Mouse (Mus musculus) bone marrow macrophage, adult 2 months (primary cell): ENCODE results near the gene Ttc29. TPM values are rescaled to one million over a fixed set of nuclear protein-coding genes. Genes with fewer than 3 reads are reported as not detected.

Source experiments
- H3K27ac ChIP-seq: 2 replicates; pipeline ENCODE4 v1.5.1; 2012; ENCODE audit warnings: low read depth, low read length; ENCODE audit not compliant: insufficient read depth
- H3K4me1 ChIP-seq: 2 replicates; pipeline ENCODE4 v1.6.1; 2012; ENCODE audit warnings: low read length; ENCODE audit not compliant: control insufficient read depth, insufficient read depth
- H3K4me3 ChIP-seq: 2 replicates; pipeline ENCODE4 v1.5.1; 2012; ENCODE audit warnings: mild to moderate bottlenecking, low read length, moderate library complexity; ENCODE audit not compliant: insufficient read depth
- CTCF ChIP-seq: IDR thresholded peaks from 2 replicates; pipeline ENCODE4 v1.5.1; 2012; ENCODE audit warnings: low read depth, mild to moderate bottlenecking, low read length, moderate library complexity
- POLR2A ChIP-seq: IDR thresholded peaks from 2 replicates; pipeline ENCODE4 v1.6.1; 2012; ENCODE audit warnings: mild to moderate bottlenecking, low read depth, low read length, borderline replicate concordance
- polyA plus RNA-seq: library from polyadenylated mRNA; stranded (reverse); fragments of >200 nt; gene quantifications from 2 replicates; pipeline ENCODE4 v1.2.4, GENCODE M21; 2012; ENCODE audit not compliant: missing spikeins, insufficient read depth, insufficient read length

Gene Ttc29
- polyA plus RNA-seq, 1 experiment, result not detected

GRCm38 (mm10) chr8:78233708-78234201, 20.7 kb downstream of the Ttc29 start:
- no peak overlapping the region for H3K27ac ChIP-seq
- no peak overlapping the region for H3K4me3 ChIP-seq
- TF ChIP-seq CTCF (no peak), POLR2A (no peak)
- H3K4me1 ChIP-seq, result no peaks in the 10 kb centered on the region

GRCm38 (mm10) chr8:78237972-78238675, 25.0 kb downstream of the Ttc29 start:
- H3K4me1 ChIP-seq, result no peaks in the 10 kb centered on the region
- H3K4me3 ChIP-seq, result no peak overlapping the region
- no peak overlapping the region for H3K27ac ChIP-seq
- TF ChIP-seq POLR2A, result no peak
- no peak for TF ChIP-seq CTCF

GRCm38 (mm10) chr8:78251115-78251514, 38.0 kb downstream of the Ttc29 start:
- H3K4me3 ChIP-seq, result no peak overlapping the region
- H3K27ac ChIP-seq, result no peak overlapping the region
- no peak for TF ChIP-seq CTCF
- no peak for TF ChIP-seq POLR2A
- H3K4me1 ChIP-seq, result no peaks in the 10 kb centered on the region

GRCm38 (mm10) chr8:78254374-78254773, 41.3 kb downstream of the Ttc29 start:
- no peaks in the 10 kb centered on the region for H3K4me1 ChIP-seq
- no peak overlapping the region for H3K4me3 ChIP-seq
- TF ChIP-seq CTCF (no peak), POLR2A (no peak)
- no peak overlapping the region for H3K27ac ChIP-seq

GRCm38 (mm10) chr8:78255011-78255410, 41.9 kb downstream of the Ttc29 start:
- Histone ChIP-seq H3K27ac (no peak overlapping the region), H3K4me1 (no peaks in the 10 kb centered on the region)
- TF ChIP-seq CTCF, result no peak
- TF ChIP-seq POLR2A, result no peak

GRCm38 (mm10) chr8:78265506-78265905, 52.4 kb downstream of the Ttc29 start:
- Histone ChIP-seq H3K27ac (no peak overlapping the region), H3K4me1 (no peaks in the 10 kb centered on the region), H3K4me3 (no peak overlapping the region)
- TF ChIP-seq POLR2A, result no peak
- no peak for TF ChIP-seq CTCF

More at GRCm38 (mm10) chr8:78255011-78255410, 41.9 kb downstream of the Ttc29 start:
- no peak overlapping the region for H3K4me3 ChIP-seq

GRCm38 (mm10) chr8:78266231-78266630, 53.1 kb downstream of the Ttc29 start:
- Histone ChIP-seq H3K4me3 (no peak overlapping the region), H3K4me1 (no peaks in the 10 kb centered on the region), H3K27ac (no peak overlapping the region)
- TF ChIP-seq POLR2A, result no peak
- no peak for TF ChIP-seq CTCF

- no peaks in the 10 kb centered on the region for H3K4me1 ChIP-seq
- H3K27ac ChIP-seq, result no peak overlapping the region
- TF ChIP-seq POLR2A (no peak), CTCF (no peak)
Measured at GRCm38 (mm10) chr8:78267894-78268411, 54.9 kb downstream of the Ttc29 start.

GRCm38 (mm10) chr8:78269281-78269680, 56.2 kb downstream of the Ttc29 start:
- Histone ChIP-seq H3K27ac (no peak overlapping the region), H3K4me1 (no peaks in the 10 kb centered on the region), H3K4me3 (no peak overlapping the region)
- TF ChIP-seq CTCF, result no peak
- TF ChIP-seq POLR2A, result no peak

More at GRCm38 (mm10) chr8:78267894-78268411, 54.9 kb downstream of the Ttc29 start:
- no peak overlapping the region for H3K4me3 ChIP-seq

- Histone ChIP-seq H3K4me1 (no peaks in the 10 kb centered on the region), H3K4me3 (no peak overlapping the region), H3K27ac (no peak overlapping the region)
- no peak for TF ChIP-seq CTCF
- TF ChIP-seq POLR2A, result no peak
Measured at GRCm38 (mm10) chr8:78271391-78271790, 58.3 kb downstream of the Ttc29 start.

GRCm38 (mm10) chr8:78276120-78276519, 63.0 kb downstream of the Ttc29 start:
- Histone ChIP-seq H3K4me3 (no peak overlapping the region), H3K4me1 (no peaks in the 10 kb centered on the region), H3K27ac (no peak overlapping the region)
- TF ChIP-seq CTCF, result no peak
- TF ChIP-seq POLR2A, result no peak
